Mouse (Mus musculus): ENCODE data around the gene Rnf111.

Rnf111 gene

DNA sequence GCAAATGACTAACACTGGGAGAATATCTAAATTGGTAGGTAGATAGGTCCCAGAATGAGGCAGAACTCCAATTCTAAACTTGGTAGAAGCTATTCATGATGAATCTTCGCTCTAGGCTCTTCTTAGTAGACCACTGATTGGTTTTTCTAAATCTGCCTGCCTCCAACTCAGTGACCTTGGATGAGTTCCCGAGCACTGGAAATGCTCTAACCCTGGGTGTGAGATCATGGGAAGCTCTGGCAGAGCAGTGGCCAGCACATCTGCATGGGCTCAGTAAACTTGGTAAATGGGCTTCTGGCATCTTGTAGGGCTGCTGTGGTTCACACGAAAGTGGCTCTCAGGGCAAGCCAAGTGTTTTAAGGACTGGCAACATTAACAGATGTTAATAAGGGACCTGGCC, 96.9 kb downstream of the Rnf111 start:
- ATAC-seq (ENCODE audit: insufficient number of reproducible peaks, low FRiP score, low TSS enrichment) = no peak

DNA sequence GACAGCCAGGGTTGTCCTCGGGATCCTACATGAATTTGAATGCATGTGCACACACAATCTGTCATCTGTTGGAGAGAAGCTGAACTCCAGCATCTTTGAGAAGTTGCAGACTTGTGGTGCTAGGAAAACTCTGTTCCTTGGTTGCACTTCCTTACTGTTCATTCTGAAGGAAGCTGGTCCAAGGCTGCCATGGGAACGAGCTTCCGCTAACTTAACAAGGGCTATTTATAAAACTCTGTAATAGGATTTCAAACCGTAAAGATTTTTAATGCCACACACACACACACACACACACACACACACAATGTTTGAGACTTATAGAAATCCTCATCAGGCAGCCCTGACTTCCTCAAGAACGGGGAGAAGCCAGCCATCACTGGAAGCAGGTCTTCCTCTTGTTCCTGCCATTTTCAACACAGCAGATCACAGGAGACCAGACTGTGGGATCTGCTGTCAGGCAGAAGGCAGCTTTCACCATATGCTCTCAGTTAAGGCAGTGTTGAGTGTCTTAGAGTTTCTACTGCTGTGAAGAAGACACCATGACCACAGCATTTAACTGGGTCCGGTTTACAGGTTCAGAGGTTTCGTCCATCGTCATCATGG, 101.5 kb downstream of the Rnf111 start:
- no peak for ATAC-seq (ENCODE audit: insufficient number of reproducible peaks, low FRiP score, low TSS enrichment)

DNA sequence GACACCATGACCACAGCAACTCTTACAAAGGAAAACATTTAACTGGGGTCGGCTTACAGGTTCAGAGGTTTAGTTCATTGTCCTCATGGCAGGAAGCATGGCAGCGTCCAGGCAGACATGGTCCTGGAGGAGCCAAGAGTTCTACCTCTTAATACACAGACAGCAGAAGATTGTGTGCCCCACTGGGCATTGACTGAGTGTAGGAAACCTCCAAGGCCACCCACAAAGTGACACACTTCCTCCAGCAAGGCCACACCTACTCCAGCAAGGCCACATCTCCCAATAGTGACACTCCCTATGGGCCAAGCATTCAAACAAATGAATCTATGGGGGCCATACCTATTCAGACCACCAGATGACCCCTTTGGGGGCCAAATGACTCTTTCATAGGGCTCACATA, 107.4 kb downstream of the Rnf111 start:
- ATAC-seq (ENCODE audit: insufficient number of reproducible peaks, low FRiP score, low TSS enrichment) = no peak

DNA sequence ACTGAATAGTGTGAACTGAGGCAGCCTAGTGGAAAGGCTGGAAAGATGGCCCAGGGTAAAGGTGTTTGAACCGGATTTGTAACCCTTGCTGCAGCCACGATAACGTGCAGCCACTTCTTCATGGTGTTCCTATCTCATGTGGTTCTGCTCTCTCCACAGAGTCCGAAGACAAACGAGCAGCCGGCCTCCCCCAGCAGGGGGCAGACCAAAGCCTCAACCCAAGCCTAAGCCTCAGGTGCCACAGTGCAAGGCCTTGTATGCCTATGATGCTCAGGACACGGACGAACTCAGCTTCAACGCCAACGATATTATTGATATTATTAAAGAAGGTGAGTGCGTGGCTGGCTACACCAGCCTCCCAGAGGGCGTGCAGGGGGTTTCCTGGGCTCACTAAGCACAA, 107.9 kb downstream of the Rnf111 start:
- no peak for ATAC-seq (ENCODE audit: insufficient number of reproducible peaks, low FRiP score, low TSS enrichment)

DNA sequence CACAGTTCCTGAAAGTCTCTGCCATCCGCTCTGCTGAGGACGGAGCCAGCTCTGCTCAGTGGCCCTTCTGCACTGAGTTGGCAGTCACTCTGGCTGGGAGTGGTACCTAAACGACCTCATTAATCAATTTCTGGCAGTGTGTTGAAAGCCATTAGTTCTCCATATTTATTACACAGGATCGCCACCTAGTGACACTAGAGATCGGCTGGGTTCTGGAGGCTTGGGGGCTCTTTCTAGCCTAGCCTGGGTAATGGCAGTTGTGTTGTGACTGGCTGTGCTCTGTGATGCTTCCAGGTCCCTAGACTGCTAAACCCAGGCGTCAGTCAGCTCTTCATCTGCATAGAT, 111.0 kb downstream of the Rnf111 start:
- ATAC-seq (ENCODE audit: insufficient number of reproducible peaks, low FRiP score, low TSS enrichment) = no peak

DNA sequence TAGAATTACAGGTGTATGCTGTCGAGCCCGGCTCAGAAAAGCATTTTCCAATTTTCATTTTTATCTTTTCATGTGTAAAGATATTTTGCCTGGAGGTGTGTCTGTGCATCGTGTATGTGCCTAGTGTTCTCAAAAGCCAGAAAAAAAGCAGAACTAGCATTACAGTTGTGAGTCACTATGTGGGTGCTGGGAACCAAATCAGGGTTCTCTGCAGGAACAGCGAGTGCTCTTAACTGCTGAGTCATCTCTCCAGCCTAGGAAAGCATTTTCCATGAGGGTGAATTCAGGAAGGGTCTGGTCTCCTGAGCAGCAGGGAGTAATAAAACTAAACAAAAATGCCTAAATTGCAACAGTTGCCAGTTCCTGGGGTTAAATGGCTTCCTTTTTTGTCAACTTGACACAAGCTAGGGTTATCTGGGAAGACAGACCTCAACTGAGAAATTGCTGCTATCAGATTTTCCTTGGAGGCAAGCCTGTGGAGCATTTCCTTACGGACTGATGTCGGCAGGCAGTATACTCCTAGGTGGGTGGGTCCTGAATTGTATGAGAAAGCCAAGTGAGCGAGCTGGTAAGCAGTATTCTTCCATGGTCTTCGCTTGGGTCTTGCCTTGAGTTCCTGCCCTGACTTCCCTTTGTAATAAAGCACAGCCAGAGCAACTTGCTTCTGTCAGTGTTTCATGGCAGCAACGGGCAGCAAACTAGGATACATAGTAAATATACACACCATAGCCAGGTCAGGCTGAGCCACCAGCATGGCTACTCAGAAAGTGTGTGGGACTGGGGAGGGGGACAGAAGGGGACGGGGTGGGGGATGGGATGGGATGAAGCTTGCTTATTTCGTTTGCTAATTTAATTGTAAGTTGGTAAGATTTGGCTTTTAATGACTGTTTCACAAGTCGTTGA, 111.6 kb downstream of the Rnf111 start:
- no peak for ATAC-seq (ENCODE audit: insufficient number of reproducible peaks, low FRiP score, low TSS enrichment)

DNA sequence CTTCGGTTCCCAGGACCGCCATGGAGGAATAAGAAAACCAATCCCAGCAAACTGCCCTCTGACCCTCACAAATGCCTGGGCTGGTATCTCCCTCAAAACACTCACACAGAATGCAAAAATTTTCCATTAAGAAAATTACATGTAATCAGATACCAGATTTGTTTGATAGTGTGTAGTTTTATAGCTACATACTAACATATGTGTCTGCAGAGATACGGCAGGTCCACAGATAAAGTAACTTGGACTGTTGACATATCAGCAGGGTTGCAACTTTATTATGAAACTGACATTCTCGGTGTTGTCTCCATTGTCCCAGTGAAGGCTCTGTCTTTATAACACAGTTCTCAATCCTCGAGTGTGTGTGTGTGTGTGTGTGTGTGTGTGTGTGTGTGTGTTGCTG, 112.5 kb downstream of the Rnf111 start:
- no peak for ATAC-seq (ENCODE audit: insufficient number of reproducible peaks, low FRiP score, low TSS enrichment)

DNA sequence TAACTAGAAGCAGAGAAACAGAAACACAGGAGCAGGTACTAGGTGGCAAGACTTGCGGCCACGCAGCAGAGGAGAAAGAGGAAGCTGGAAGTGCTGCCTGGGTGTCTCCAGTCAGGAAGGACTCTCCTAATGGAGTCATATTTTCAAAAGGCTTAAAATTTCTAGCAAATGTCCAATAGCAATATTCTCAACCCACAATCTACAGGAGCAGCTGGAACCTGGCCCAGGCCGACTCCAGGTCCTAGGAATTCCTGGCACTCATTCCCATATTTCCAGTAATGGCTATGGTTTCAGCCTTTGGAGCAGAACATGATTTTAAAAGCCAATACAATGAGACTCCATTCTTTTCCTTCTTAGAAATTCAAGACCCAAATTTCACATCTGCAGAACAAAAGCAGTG, 114.0 kb downstream of the Rnf111 start:
- no peak for ATAC-seq (ENCODE audit: insufficient number of reproducible peaks, low FRiP score, low TSS enrichment)

DNA sequence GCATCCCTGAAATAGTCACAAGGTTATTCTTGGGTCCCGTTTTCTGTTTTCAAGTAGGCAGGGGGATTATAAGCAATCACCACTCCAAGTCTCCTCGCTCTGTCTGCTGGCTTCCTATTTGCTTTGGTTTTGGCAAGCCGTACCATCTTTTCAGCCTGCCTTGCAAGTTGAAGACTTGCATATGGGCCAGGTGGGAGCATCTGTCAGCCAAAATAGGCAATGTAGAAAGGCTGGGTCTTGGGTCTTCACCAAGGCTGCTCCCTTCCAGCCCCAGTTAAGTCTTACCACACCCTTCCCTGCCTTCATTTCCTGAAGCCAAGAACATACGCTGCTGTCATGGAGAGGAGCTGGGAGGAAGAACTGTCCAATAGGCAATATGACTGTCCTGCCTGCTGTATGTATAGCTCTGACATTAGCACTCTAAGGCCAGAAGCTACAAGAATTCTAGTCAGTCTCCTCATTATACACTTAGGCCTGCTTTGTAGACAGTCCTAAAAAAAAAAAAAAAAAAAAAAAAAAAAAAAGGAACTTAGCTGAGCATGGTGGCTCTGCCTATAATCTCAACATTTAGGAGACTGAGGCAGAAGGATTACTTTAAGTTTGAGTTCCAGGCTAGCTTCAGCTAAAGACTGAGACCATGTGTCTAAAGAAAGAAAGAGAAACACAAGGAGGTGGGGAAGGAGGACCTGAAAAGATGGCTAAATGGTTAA, 116.0 kb downstream of the Rnf111 start:
- ATAC-seq (ENCODE audit: insufficient number of reproducible peaks, low FRiP score, low TSS enrichment) = no peak

DNA sequence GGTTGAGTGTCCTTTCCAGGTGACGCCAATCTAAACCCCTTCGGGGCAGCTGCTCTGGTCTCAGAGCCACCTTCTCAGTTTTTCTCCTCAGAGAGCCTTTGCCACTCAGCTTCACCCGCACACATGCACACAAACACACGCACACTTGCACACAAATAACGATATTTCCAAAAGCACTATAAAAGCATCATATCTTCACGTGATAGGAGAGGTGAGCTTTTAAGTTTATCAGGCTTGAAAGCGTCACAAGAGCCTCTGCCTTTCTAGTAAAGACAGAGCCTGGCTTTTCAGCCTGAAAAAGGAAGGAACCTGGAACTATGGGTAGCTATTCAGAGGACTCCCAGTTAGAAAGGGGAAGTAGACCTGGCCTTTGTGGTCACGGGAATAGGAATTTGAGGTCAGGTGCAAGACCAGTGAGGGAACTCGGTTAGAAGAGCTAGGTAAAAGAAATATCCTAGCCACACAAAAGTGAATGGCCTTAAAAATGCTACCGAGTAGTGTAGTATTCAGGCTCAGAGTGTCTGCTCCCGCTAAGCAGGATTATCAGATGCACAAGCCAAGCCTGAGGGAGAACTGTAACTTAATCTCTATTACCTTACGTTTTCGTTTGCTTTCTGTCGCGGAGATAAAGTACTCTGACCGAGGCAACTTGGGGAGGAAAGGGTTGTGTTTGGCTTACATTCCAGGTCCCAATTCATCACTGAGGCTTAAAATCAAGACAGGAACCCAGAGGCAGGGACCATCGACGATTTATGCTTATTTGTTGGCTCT, 118.4 kb downstream of the Rnf111 start:
- ATAC-seq (ENCODE audit: insufficient number of reproducible peaks, low FRiP score, low TSS enrichment) = no peak

DNA sequence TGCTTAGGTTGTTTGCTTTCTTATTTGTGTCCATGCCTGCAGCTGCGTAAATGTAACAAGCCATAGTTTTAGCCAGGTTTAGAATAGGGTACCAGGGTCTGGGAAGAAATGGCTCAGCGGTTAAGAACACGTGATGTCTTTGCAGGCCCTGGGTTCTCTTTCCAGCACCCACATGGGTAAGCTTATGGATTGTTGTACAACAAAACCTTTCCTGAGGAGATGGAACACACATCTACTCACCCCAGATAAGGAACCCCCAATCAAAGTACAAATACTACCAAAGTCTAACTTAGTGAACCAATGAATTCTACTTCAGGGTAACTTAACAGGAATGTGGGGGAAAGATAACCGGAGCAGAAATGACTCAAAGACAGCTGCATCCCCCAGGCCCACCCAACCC, 119.0 kb downstream of the Rnf111 start:
- ATAC-seq (ENCODE audit: insufficient number of reproducible peaks, low FRiP score, low TSS enrichment) = no peak

DNA sequence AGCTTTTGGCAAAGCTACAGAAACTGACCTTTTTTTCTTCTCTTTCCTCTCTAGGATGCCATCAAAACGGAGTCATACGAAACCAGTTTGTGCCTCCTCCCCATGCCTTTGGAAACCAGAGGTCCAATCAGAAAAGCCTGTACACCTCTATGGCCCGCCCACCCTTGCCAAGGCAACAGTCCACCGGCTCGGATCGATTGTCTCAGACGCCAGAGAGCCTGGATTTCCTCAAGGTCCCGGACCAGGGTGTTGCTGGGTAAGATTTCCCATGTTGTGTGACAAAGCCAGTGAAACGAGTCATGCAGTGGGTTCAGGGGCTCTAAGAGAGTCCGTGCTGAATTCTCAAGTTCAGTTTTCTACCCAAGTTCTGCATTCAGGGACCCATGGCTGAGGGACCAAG, 119.8 kb downstream of the Rnf111 start:
- no peak for ATAC-seq (ENCODE audit: insufficient number of reproducible peaks, low FRiP score, low TSS enrichment)

DNA sequence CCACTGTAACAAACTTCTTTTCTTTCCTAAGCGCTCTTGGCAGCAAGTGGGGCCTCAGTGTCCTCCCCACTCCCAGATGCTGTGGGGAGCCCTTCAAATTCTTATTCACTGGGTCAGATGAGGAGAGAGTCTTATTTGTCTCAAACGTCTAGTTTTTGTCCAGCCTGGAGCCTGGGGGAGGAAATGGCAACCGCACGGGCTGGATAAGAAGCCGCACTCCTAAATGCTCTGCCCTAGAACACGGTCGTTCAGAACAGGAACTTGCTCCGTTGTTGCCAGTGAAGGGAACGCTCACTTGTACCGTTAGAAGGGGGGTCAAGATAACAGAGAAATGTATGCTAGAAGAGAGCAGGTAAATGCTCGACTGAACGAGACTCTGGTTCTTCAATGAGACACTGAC, 121.4 kb downstream of the Rnf111 start:
- ATAC-seq (ENCODE audit: insufficient number of reproducible peaks, low FRiP score, low TSS enrichment) = no peak

DNA sequence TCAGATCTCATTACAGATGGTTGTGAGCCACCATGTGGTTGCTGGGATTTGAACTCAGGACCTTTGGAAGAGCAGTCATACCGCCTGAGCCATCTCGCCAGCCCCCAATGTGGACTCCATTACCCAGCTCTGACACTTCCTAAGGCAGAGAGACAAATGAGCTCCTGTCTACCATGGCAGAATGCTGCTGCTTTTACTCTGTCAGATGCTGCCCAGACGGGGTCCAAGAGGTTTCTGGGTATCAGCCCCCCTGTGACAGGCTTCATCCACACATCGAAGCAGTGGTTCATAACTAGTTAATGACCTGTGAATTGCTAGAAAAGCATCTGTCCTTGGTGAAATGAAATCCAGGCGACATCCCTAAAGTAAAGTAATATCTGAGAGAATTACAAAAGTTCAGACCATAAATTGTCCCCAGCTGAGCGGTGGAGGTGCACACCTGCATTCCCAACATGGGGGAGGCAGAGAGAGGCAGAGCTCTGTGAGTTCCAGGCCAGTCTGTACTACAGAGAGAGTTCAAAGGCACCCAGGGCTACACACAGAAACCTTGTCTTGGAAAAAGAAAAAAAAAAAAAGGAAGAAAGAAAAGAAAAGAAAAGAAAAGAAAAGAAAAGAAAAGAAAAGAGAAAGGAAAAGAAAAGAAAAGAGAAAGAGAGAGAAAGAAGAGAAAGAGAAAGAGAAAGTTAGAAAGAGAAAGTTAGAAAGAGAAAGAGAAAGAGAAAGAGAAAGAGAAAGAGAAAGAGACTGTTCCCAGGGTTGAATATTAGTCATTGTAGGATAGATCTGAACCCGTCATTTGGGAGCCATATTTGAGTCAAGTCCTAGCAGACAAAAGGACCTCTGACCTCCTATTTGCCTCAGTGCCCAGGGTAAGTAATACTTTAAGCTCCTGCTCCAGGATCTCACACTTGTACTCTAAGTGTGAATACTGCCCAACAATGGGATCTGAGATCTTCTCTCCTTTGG, 123.7 kb downstream of the Rnf111 start:
- no peak for ATAC-seq (ENCODE audit: insufficient number of reproducible peaks, low FRiP score, low TSS enrichment)
